Mouse (Mus musculus) gastrocnemius, postnatal 4 days (tissue): ENCODE results near the gene Il12a. TPM values are rescaled to one million over a fixed set of nuclear protein-coding genes. Genes with fewer than 3 reads are reported as not detected.
"Not testable (repeated sequence)": the region's sequence is repeated elsewhere in the genome, so short reads cannot be mapped to it uniquely, and the experiment has no call there.

Experiments used
- DNase-seq, 2 experiments: peaks; one replicate each; pipeline ENCODE4 v3.0.0; 2021 to 2022; ENCODE audit warnings: low spot score in 2 of 2, mixed read lengths in 2 of 2
- total RNA-seq, 2 experiments: library from RNA; stranded (reverse); gene quantifications; 2 replicates each; pipeline ENCODE4 v1.2.3; 2021

Gene Il12a
- total RNA-seq, 2 experiments from 2014 or later, result 2.0 to 4.9 TPM

GRCm38 (mm10) chr3:68720258-68720657, 29.8 kb downstream of the Il12a start:
- DNase-seq, result peak; percentile 30 to 42

- DNase-seq, result no peak
These were observed 51.5 kb downstream of the Il12a start for GRCm38 (mm10) chr3:68741955-68742354.

GRCm38 (mm10) chr3:68742718-68743471, 52.5 kb downstream of the Il12a start:
- DNase-seq, result no peak

GRCm38 (mm10) chr3:68743472-68743732, 53.0 kb downstream of the Il12a start:
- DNase-seq, result no peak

GRCm38 (mm10) chr3:68744162-68744561, 53.7 kb downstream of the Il12a start:
- DNase-seq, result no peak

- DNase-seq, result no peak
These were observed 54.6 kb downstream of the Il12a start for GRCm38 (mm10) chr3:68745033-68745432.

- DNase-seq, result not testable (repeated sequence)
These were observed 55.8 kb downstream of the Il12a start for GRCm38 (mm10) chr3:68746282-68746681.

Other genes with a start within 250 kb of the Il12a start
- gene 1110032F04Rik, start 178.9 kb downstream of the Il12a start, total RNA-seq, result under 1 TPM; 0.29 TPM